Comparison of ENCODE assay signal across 11 mouse cellular contexts in the genomic region with DNA sequence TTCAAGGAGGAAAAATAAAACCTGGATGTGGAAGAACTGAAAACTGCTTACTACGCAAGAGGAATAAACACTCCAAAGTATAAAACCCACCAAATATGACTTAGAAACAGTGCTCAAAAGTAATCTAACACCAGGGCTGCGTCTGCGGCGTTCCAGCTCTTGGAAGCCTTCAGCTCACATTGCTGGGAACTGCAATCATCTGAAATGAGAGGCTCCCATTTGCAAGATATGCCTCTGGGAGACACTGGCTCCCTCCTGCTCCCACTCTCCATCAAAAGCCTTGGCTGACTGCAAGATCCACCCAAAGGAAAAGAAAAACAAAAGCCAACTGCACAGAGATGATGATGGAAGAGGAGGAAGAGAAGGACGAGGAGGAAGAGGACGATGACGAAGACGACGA. TPM values are rescaled to one million over a fixed set of nuclear protein-coding genes. Genes with fewer than 3 reads are reported as not detected.
DNase-seq lines count a peak whose midpoint lies in the region; ATAC-seq and TF ChIP-seq lines count a peak whose summit lies in the region.
"Had no signal": no experiment of that assay in that cellular context is flagged by ENCODE, and none has a peak within 500 bp of the region (broad histone marks: within the 10 kb centered on the region; RNA-seq: fewer than 3 reads in every experiment).

No protein-coding gene starts in this region.

- no peak overlapping the region for H3K4me2 ChIP-seq in embryonic facial prominence, embryonic 13.5 days
- H3K4me2 ChIP-seq in hindbrain, postnatal 0 days (ENCODE audit: low read depth, low read length) = no peak overlapping the region
- no peak overlapping the region for H3K4me2 ChIP-seq in hindbrain, embryonic 14.5 days (replicated peaks)
- no peak overlapping the region for H3K4me2 ChIP-seq in limb, embryonic 14.5 days (replicated peaks; ENCODE audit: low read depth, low read length, severe bottlenecking)
- H3K4me2 ChIP-seq: liver, embryonic 11.5 days had no signal

- H3K36me3 ChIP-seq in embryonic facial prominence, embryonic 13.5 days = peaks cover 21% of the 10 kb centered on the region
- peaks cover 48% of the 10 kb centered on the region for H3K36me3 ChIP-seq in embryonic facial prominence, embryonic 10.5 days (replicated peaks)
- no peaks in the 10 kb centered on the region for H3K36me3 ChIP-seq in hindbrain, postnatal 0 days (ENCODE audit: insufficient read depth, low read length)
- no peaks in the 10 kb centered on the region for H3K36me3 ChIP-seq in hindbrain, embryonic 14.5 days (replicated peaks; ENCODE audit: control insufficient read depth, insufficient read depth)
- H3K36me3 ChIP-seq in limb, embryonic 14.5 days (ENCODE audit: control insufficient read depth, insufficient read depth, low read length) = no peaks in the 10 kb centered on the region

- 78% methylated on average over 9 of the region's 9 CpGs for WGBS in embryonic facial prominence, embryonic 13.5 days
- WGBS in embryonic facial prominence, embryonic 10.5 days = 92% methylated on average over 9 of the region's 9 CpGs
- WGBS in hindbrain, postnatal 0 days = 91% methylated on average over 9 of the region's 9 CpGs
- 87% methylated on average over 9 of the region's 9 CpGs for WGBS in hindbrain, embryonic 14.5 days
- 81% methylated on average over 9 of the region's 9 CpGs for WGBS in limb, embryonic 14.5 days

- DNase-seq in embryonic facial prominence, embryonic 10.5 days (ENCODE audit: low spot score) = no peak
- no peak for DNase-seq in hindbrain, postnatal 0 days (ENCODE audit: low spot score)
- DNase-seq in hindbrain, embryonic 14.5 days (ENCODE audit: low spot score) = no peak
- no peak for DNase-seq in limb, embryonic 14.5 days (ENCODE audit: low spot score)
- DNase-seq in c-Kit-positive CD71-positive TER-119-positive erythroid progenitor cells, embryonic 14.5 days (ENCODE audit: low spot score) = no peak
- no peak for DNase-seq in ovary, postnatal 14 days (ENCODE audit: low spot score)
- DNase-seq: cerebellum, postnatal 36 days had no signal

- no peak for TF ChIP-seq CTCF in hindbrain, postnatal 0 days (IDR thresholded peaks at IDR 0.05; ENCODE audit: low read depth)
- no peak for TF ChIP-seq CTCF in embryonic fibroblast, embryonic 13.5 days (IDR thresholded peaks at IDR 0.05; ENCODE audit: borderline replicate concordance, insufficient read depth, low read length)

- H3K4me3 ChIP-seq in embryonic facial prominence, embryonic 13.5 days = no peak overlapping the region
- H3K4me3 ChIP-seq in embryonic facial prominence, embryonic 10.5 days = no peak overlapping the region
- no peak overlapping the region for H3K4me3 ChIP-seq in hindbrain, postnatal 0 days (ENCODE audit: low read length)
- H3K4me3 ChIP-seq in hindbrain, embryonic 14.5 days (replicated peaks; ENCODE audit: low read length) = no peak overlapping the region
- no peak overlapping the region for H3K4me3 ChIP-seq in embryonic fibroblast, embryonic 13.5 days (ENCODE audit: insufficient read depth, low read length)
- H3K4me3 ChIP-seq in limb, embryonic 14.5 days (replicated peaks; ENCODE audit: low read length) = no peak overlapping the region

- no peaks in the 10 kb centered on the region; the same call in 1 of the 2 replicates for H3K4me1 ChIP-seq in embryonic facial prominence, embryonic 13.5 days
- no peaks in the 10 kb centered on the region for H3K4me1 ChIP-seq in embryonic facial prominence, embryonic 10.5 days
- H3K4me1 ChIP-seq in hindbrain, postnatal 0 days (ENCODE audit: insufficient read depth, low read length) = no peaks in the 10 kb centered on the region
- no peaks in the 10 kb centered on the region for H3K4me1 ChIP-seq in hindbrain, embryonic 14.5 days (replicated peaks; ENCODE audit: control insufficient read depth, insufficient read depth, low read length)
- no peaks in the 10 kb centered on the region for H3K4me1 ChIP-seq in embryonic fibroblast, embryonic 13.5 days (ENCODE audit: control insufficient read depth, insufficient read depth, low read length)
- peaks cover 6% of the 10 kb centered on the region; the same call in 1 of the 2 replicates for H3K4me1 ChIP-seq in limb, embryonic 14.5 days (ENCODE audit: control insufficient read depth, insufficient read depth, low read length)

- no peak for ATAC-seq in embryonic facial prominence, embryonic 13.5 days (ENCODE audit: insufficient number of reproducible peaks, insufficient read depth, low FRiP score, low TSS enrichment, low read depth)
- ATAC-seq in hindbrain, postnatal 0 days = no peak
- no peak for ATAC-seq in hindbrain, embryonic 14.5 days (ENCODE audit: low FRiP score)
- ATAC-seq in limb, embryonic 14.5 days (ENCODE audit: low FRiP score, low read depth) = peak; percentile 48

- H3K9me3 ChIP-seq in embryonic facial prominence, embryonic 13.5 days = no peaks in the 10 kb centered on the region
- no peaks in the 10 kb centered on the region for H3K9me3 ChIP-seq in embryonic facial prominence, embryonic 10.5 days
- H3K9me3 ChIP-seq in hindbrain, postnatal 0 days (ENCODE audit: low read length) = no peaks in the 10 kb centered on the region
- no peaks in the 10 kb centered on the region for H3K9me3 ChIP-seq in hindbrain, embryonic 14.5 days (ENCODE audit: control insufficient read depth, low read length)
- H3K9me3 ChIP-seq in limb, embryonic 14.5 days (ENCODE audit: control insufficient read depth, low read length) = no peaks in the 10 kb centered on the region

- H3K27ac ChIP-seq in embryonic facial prominence, embryonic 13.5 days = peak overlapping the region; percentile 28; the same call in 1 of the 2 replicates
- H3K27ac ChIP-seq in embryonic facial prominence, embryonic 10.5 days (replicated peaks) = no peak overlapping the region
- peak overlapping the region; percentile 1; the same call in 1 of the 2 replicates for H3K27ac ChIP-seq in hindbrain, postnatal 0 days
- H3K27ac ChIP-seq in hindbrain, embryonic 14.5 days = no peak overlapping the region
- peak overlapping the region; percentile 41; the same call in 1 of the 2 replicates for H3K27ac ChIP-seq in embryonic fibroblast, embryonic 13.5 days (ENCODE audit: insufficient read depth, low read length)
- no peak overlapping the region for H3K27ac ChIP-seq in limb, embryonic 14.5 days (replicated peaks; ENCODE audit: low read depth, low read length)
- H3K27ac ChIP-seq: macrophage had no signal

- no peak overlapping the region for H3K9ac ChIP-seq in embryonic facial prominence, embryonic 13.5 days
- H3K9ac ChIP-seq in hindbrain, postnatal 0 days (replicated peaks; ENCODE audit: low read length) = no peak overlapping the region
- no peak overlapping the region for H3K9ac ChIP-seq in hindbrain, embryonic 14.5 days
- H3K9ac ChIP-seq in limb, embryonic 14.5 days (ENCODE audit: low read depth, low read length, severe bottlenecking) = no peak overlapping the region

- no peak for TF ChIP-seq POLR2A in embryonic fibroblast, embryonic 13.5 days (IDR thresholded peaks at IDR 0.05; ENCODE audit: low read depth, low read length)
- TF ChIP-seq POLR2A in limb, embryonic 14.5 days (IDR thresholded peaks at IDR 0.05; ENCODE audit: borderline replicate concordance, extremely low read depth, insufficient read depth, insufficient read length) = no peak

- no peaks in the 10 kb centered on the region for H3K27me3 ChIP-seq in embryonic facial prominence, embryonic 13.5 days
- H3K27me3 ChIP-seq in embryonic facial prominence, embryonic 10.5 days (replicated peaks; ENCODE audit: low read depth, poor library complexity, severe bottlenecking) = no peaks in the 10 kb centered on the region
- H3K27me3 ChIP-seq in hindbrain, postnatal 0 days (ENCODE audit: insufficient read depth, low read length) = no peaks in the 10 kb centered on the region
- H3K27me3 ChIP-seq in hindbrain, embryonic 14.5 days (ENCODE audit: control insufficient read depth, insufficient read depth, low read length) = no peaks in the 10 kb centered on the region
- no peaks in the 10 kb centered on the region for H3K27me3 ChIP-seq in limb, embryonic 14.5 days (ENCODE audit: control insufficient read depth, insufficient read depth, low read length)

RNA-seq across cellular contexts. Expression of a gene that starts 19.2 kb away (rescaled TPM):
- 23.7 and 26.1 TPM in 2 replicates for polyA plus RNA-seq in embryonic facial prominence, embryonic 13.5 days (2015; fragmentation: Nextera tagmentation; extraction: Ambion mirVana)
- polyA plus RNA-seq in embryonic facial prominence, embryonic 10.5 days (2016; fragmentation: Nextera tagmentation; extraction: Ambion mirVana) = 31.1 and 34.5 TPM in 2 replicates
- 11.4 and 19.9 TPM in 2 replicates for total RNA-seq in hindbrain, postnatal 0 days (2014; rRNA removed)
- polyA plus RNA-seq in hindbrain, postnatal 0 days (2015; fragmentation: Nextera tagmentation; extraction: Ambion mirVana) = 8.6 and 8.9 TPM in 2 replicates
- 11.0 and 13.3 TPM in 2 replicates for polyA plus RNA-seq in hindbrain, embryonic 14.5 days (2014; fragmentation: Nextera tagmentation; extraction: Ambion mirVana)
- 23.8 and 33.3 TPM in 2 replicates for polyA plus RNA-seq in embryonic fibroblast, embryonic 13.5 days (2011; ENCODE audit: insufficient read length, low read depth, missing spikeins)
- polyA plus RNA-seq in limb, embryonic 14.5 days (2012; rRNA removed) = 15.4 and 18.7 TPM in 2 replicates
- polyA plus RNA-seq in limb, embryonic 14.5 days (2014; fragmentation: Nextera tagmentation; extraction: Ambion mirVana) = 19.2 and 24.2 TPM in 2 replicates

Comparison
In these comparisons a context has a peak if more than half of its experiments do, and no peak if none do; other contexts are left out.
1. H3K27ac ChIP-seq: peak in embryonic facial prominence, embryonic 13.5 days (single experiment), hindbrain, postnatal 0 days (single experiment) and embryonic fibroblast, embryonic 13.5 days (single experiment); none in embryonic facial prominence, embryonic 10.5 days (single experiment), hindbrain, embryonic 14.5 days (single experiment) and limb, embryonic 14.5 days (single experiment).